Mouse (Mus musculus) megakaryocyte-erythroid progenitor cell, adult 5 weeks (primary cell): Measurements from ENCODE around the gene Cbln4. TPM values are rescaled to one million over a fixed set of nuclear protein-coding genes. Genes with fewer than 3 reads are reported as not detected.

ENCODE experiments used
- polyA plus RNA-seq: library from polyadenylated mRNA; stranded (reverse); fragments of >175 nt; gene quantifications from 2 replicates; pipeline ENCODE4 v1.2.3, GENCODE M21; 2012

The Cbln4 gene
- not detected in 2 replicates for polyA plus RNA-seq

DNA sequence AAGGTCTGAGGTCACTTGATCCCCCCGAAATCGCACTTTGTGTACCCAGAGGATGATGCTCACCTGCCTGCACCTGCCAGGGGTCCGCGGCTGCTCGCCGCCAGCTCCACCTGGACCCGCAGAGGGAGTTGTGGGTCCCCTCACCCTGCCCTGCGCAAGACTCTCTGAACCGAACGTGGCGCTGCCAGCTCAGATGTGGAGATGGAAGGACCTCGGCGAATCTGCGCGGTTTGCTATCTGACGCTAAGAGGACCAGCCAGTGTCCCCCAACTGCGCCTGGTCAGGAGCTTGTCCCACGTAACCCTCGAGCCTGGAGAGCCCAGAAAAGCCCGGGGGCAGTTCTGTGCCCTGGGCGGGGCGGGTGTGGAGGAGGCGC is at the start of gene Cbln4:
Cbln4 (minus strand) TSS at position 232 of the 376 bp plus-strand sequence.

Other genes with a start within 250 kb of the Cbln4 start
- not detected in 2 replicates for gene Mc3r, start 205.0 kb upstream of the Cbln4 start, polyA plus RNA-seq